Mouse (Mus musculus) lung, postnatal 0 days (tissue): Measurements from ENCODE around the gene Cyb5b. TPM values are rescaled to one million over a fixed set of nuclear protein-coding genes. Genes with fewer than 3 reads are reported as not detected.

ENCODE experiments used
- ATAC-seq: fragments of 200-750 bp; cut with Nextera tagmentation; 2 replicates; pipeline ENCODE4 v1.8.0; 2017; ENCODE audit warnings: moderate library complexity
- DNase-seq: peaks from one replicate; pipeline ENCODE4 v3.0.0-alpha.2; 2016; ENCODE audit warnings: low spot score
- H3K27ac ChIP-seq: fragments of 300-500 bp; sonication (generic); 2 replicates; pipeline ENCODE4 v1.5.1; 2014; ENCODE audit warnings: antibody characterized with exemption, mild to moderate bottlenecking, low read length, mixed read lengths
- H3K27me3 ChIP-seq: fragments of 300-500 bp; sonication (generic); replicated peaks from 2 replicates; pipeline ENCODE4 v1.6.1; 2014; ENCODE audit warnings: low read length, mixed read lengths; ENCODE audit not compliant: insufficient read depth
- H3K36me3 ChIP-seq: fragments of 300-500 bp; sonication (generic); 2 replicates; pipeline ENCODE4 v1.6.1; 2014; ENCODE audit warnings: low read length, mixed read lengths; ENCODE audit not compliant: insufficient read depth
- H3K4me1 ChIP-seq: fragments of 300-500 bp; sonication (generic); 2 replicates; pipeline ENCODE4 v1.6.1; 2014; ENCODE audit warnings: antibody characterized with exemption, low read depth, low read length, mixed read lengths; ENCODE audit not compliant: insufficient read depth
- H3K4me2 ChIP-seq: fragments of 300-500 bp; sonication (generic); replicated peaks from 2 replicates; pipeline ENCODE4 v1.6.1; 2014; ENCODE audit warnings: low read depth, mild to moderate bottlenecking, low read length, moderate library complexity, mixed read lengths
- H3K4me3 ChIP-seq: fragments of 300-500 bp; sonication (generic); 2 replicates; pipeline ENCODE4 v1.5.1; 2014; ENCODE audit warnings: low read depth, low read length
- H3K9ac ChIP-seq: fragments of 300-500 bp; sonication (generic); replicated peaks from 2 replicates; pipeline ENCODE4 v1.6.1; 2014; ENCODE audit warnings: low read depth, mild to moderate bottlenecking
- H3K9me3 ChIP-seq: fragments of 300-500 bp; sonication (generic); 2 replicates; pipeline ENCODE4 v1.6.1; 2016; ENCODE audit warnings: low read length, mixed read lengths
- CTCF ChIP-seq: IDR thresholded peaks from 2 replicates; pipeline ENCODE4 v1.5.1; 2016; ENCODE audit warnings: antibody characterized with exemption, mild to moderate bottlenecking
- EP300 ChIP-seq: IDR thresholded peaks from 2 replicates; pipeline ENCODE4 v1.6.1; 2016; ENCODE audit warnings: antibody characterized with exemption, mild to moderate bottlenecking, control low read depth
- WGBS: fragments of 180-500 bp; shearing (Covaris S2); extraction: QIAGEN DNeasy Blood & Tissue Kit; methylation state at CpG from one replicate; pipeline ENCODE4 v1.1.7; 2014; 5-methylcytosine and 5-hydroxymethylcytosine counted together
- polyA plus RNA-seq: library from polyadenylated mRNA; unstranded; fragments of >200 nt; fragmentation: Nextera tagmentation; extraction: Ambion mirVana; gene quantifications from 2 replicates; pipeline ENCODE4 v1.2.1, GENCODE M21; 2015

The Cyb5b gene
- polyA plus RNA-seq, 1 experiment from 2014 or later, result 58.4 TPM

GRCm38 (mm10) chr8:107221924-107222851, 71.7 kb downstream of the Cyb5b start:
- Histone ChIP-seq H3K4me3 (no peak overlapping the region), H3K4me1 (no peaks in the 10 kb centered on the region), H3K27me3 (no peaks in the 10 kb centered on the region), H3K36me3 (no peaks in the 10 kb centered on the region), H3K27ac (no peak overlapping the region), H3K4me2 (no peak overlapping the region), H3K9me3 (no peaks in the 10 kb centered on the region), H3K9ac (no peak overlapping the region)
- no peak for DNase-seq
- TF ChIP-seq EP300 (no peak), CTCF (no peak)
- ATAC-seq, result no peak
- 35% methylated on average over 8 of the region's 8 CpGs for WGBS

DNA sequence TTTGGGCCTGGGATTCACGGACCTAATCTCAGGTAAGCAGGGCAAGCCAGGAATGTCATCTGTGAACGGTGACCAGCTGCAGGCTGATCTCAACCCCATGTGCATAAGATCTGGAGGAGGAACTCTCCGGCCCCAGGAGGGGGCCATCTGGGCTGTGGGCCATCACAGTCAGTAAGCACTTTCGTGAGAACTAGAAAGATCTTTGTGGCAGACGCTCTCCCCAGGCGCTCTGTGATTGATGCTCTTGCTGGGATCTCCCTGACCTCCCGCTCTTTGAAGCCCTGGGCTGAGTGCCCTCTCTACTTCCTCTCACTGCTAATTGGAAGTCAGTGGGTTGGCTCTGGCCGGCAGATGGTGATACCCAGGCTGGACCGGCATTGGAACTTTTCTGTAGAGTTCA, 75.7 kb downstream of the Cyb5b start:
- H3K4me3 ChIP-seq, result no peak overlapping the region
- H3K4me2 ChIP-seq, result no peak overlapping the region
- no peaks in the 10 kb centered on the region for H3K36me3 ChIP-seq
- no peaks in the 10 kb centered on the region for H3K9me3 ChIP-seq
- no peaks in the 10 kb centered on the region for H3K4me1 ChIP-seq
- H3K27ac ChIP-seq, result no peak overlapping the region
- TF ChIP-seq CTCF (no peak), EP300 (no peak)
- H3K9ac ChIP-seq, result no peak overlapping the region
- peak; percentile 66 for ATAC-seq
- 25% methylated on average over 9 of the region's 9 CpGs for WGBS
- DNase-seq, result peak; percentile 23
- no peaks in the 10 kb centered on the region for H3K27me3 ChIP-seq

- no peak overlapping the region for H3K9ac ChIP-seq
- H3K27me3 ChIP-seq, result no peaks in the 10 kb centered on the region
- no peak for TF ChIP-seq EP300
- no peak for TF ChIP-seq CTCF
- no peak overlapping the region for H3K27ac ChIP-seq
- no peak overlapping the region for H3K4me2 ChIP-seq
- 56% methylated on average over 11 of the region's 11 CpGs for WGBS
- DNase-seq, result peak; percentile 6
- H3K9me3 ChIP-seq, result no peaks in the 10 kb centered on the region
- H3K4me1 ChIP-seq, result no peaks in the 10 kb centered on the region
- no peaks in the 10 kb centered on the region for H3K36me3 ChIP-seq
- no peak overlapping the region for H3K4me3 ChIP-seq
- peak; percentile 37; the same call in 1 of the 2 replicates for ATAC-seq
These were observed 76.7 kb downstream of the Cyb5b start for GRCm38 (mm10) chr8:107227011-107227626.

- no peaks in the 10 kb centered on the region for H3K9me3 ChIP-seq
- no peaks in the 10 kb centered on the region for H3K4me1 ChIP-seq
- ATAC-seq (no peak), DNase-seq (no peak)
- no peak overlapping the region for H3K4me3 ChIP-seq
- 82% methylated on average over 3 of the region's 3 CpGs for WGBS
- no peak overlapping the region for H3K4me2 ChIP-seq
- no peaks in the 10 kb centered on the region for H3K27me3 ChIP-seq
- no peak overlapping the region for H3K9ac ChIP-seq
- H3K27ac ChIP-seq, result no peak overlapping the region
- TF ChIP-seq EP300, result no peak
- no peak for TF ChIP-seq CTCF
- H3K36me3 ChIP-seq, result no peaks in the 10 kb centered on the region
These were observed 82.8 kb downstream of the Cyb5b start for GRCm38 (mm10) chr8:107233251-107233650.

DNA sequence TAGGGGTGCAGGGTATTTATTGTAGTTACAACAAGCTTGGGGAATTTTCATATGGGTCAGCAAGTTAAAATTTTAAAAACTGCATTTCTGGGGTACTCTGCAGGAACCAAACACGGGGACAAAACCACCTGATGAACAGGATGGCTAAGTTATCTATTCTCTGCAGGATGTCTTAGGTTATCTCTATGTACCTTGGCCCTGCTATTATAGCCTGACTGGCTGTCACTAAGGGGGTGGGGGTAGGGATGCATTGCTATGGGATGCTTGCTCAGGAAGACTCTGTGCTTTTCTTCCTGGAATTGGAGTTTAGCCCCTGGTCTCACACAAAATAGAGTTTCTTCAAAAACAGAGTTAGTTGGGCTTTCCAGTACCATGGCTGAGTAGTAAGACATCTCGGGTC, 83.3 kb downstream of the Cyb5b start:
- Histone ChIP-seq H3K36me3 (no peaks in the 10 kb centered on the region), H3K27ac (no peak overlapping the region), H3K4me1 (no peaks in the 10 kb centered on the region), H3K9ac (no peak overlapping the region), H3K4me3 (no peak overlapping the region), H3K4me2 (no peak overlapping the region), H3K9me3 (no peaks in the 10 kb centered on the region), H3K27me3 (no peaks in the 10 kb centered on the region)
- no peak for ATAC-seq
- no peak for TF ChIP-seq CTCF
- no peak for TF ChIP-seq EP300
- no peak for DNase-seq
- WGBS, result 54% methylated on average over 2 of the region's 2 CpGs

Other genes starting within 250 kb of the Cyb5b start
- 13.4 and 16.3 TPM in 2 replicates for gene Sntb2, start 214.9 kb upstream of the Cyb5b start, polyA plus RNA-seq
- gene Vps4a, start 119.4 kb upstream of the Cyb5b start, polyA plus RNA-seq, result 59.0 and 59.6 TPM in 2 replicates
- 26.7 and 27.3 TPM in 2 replicates for gene Pdf, start 102.0 kb upstream of the Cyb5b start, polyA plus RNA-seq
- gene Cog8, start 94.0 kb upstream of the Cyb5b start, polyA plus RNA-seq, result 24.3 and 25.9 TPM in 2 replicates
- 33.5 and 37.3 TPM in 2 replicates for gene Nip7, start 93.8 kb upstream of the Cyb5b start, polyA plus RNA-seq
- gene Tmed6, start 85.0 kb upstream of the Cyb5b start, polyA plus RNA-seq, result 2.3 and 2.4 TPM in 2 replicates
- gene Terf2, start 54.1 kb upstream of the Cyb5b start, polyA plus RNA-seq, result 13.1 and 13.2 TPM in 2 replicates
- 8.8 and 10.8 TPM in 2 replicates for gene Nfat5, start 142.8 kb downstream of the Cyb5b start, polyA plus RNA-seq